Mouse (Mus musculus) cerebellum, postnatal 4 days (tissue): ENCODE measurements around the gene Rps17.

Experiments used
- DNase-seq, 2 experiments: peaks; one replicate each; pipeline ENCODE4 v3.0.0; 2022; ENCODE audit warnings: low spot score in 2 of 2, mixed read lengths in 1 of 2

Gene Rps17

GRCm38 (mm10) chr7:81331851-81332250 is 13.2 kb downstream of the Rps17 start:
- DNase-seq: no peak

- no peak for DNase-seq
These were observed 14.3 kb downstream of the Rps17 start for GRCm38 (mm10) chr7:81330767-81331166.

GRCm38 (mm10) chr7:81327661-81328060 is 17.4 kb downstream of the Rps17 start:
- DNase-seq: no peak

GRCm38 (mm10) chr7:81326859-81327258 is 18.2 kb downstream of the Rps17 start:
- no peak for DNase-seq

GRCm38 (mm10) chr7:81326043-81326442 is 19.0 kb downstream of the Rps17 start:
- no peak for DNase-seq

GRCm38 (mm10) chr7:81321776-81322175 is 23.3 kb downstream of the Rps17 start:
- DNase-seq: no peak

- DNase-seq: no peak
These were observed 25.3 kb downstream of the Rps17 start for GRCm38 (mm10) chr7:81319749-81320148.

GRCm38 (mm10) chr7:81315583-81315982 is 29.5 kb downstream of the Rps17 start:
- no peak for DNase-seq

GRCm38 (mm10) chr7:81311581-81311980 is 33.5 kb downstream of the Rps17 start:
- DNase-seq: no peak

GRCm38 (mm10) chr7:81311130-81311529 is 33.9 kb downstream of the Rps17 start:
- no peak for DNase-seq

- no peak for DNase-seq
These were observed 35.8 kb downstream of the Rps17 start for GRCm38 (mm10) chr7:81309247-81309646.

GRCm38 (mm10) chr7:81307735-81308134 is 37.3 kb downstream of the Rps17 start:
- DNase-seq: no peak

GRCm38 (mm10) chr7:81304675-81305074 is 40.4 kb downstream of the Rps17 start:
- DNase-seq: no peak

GRCm38 (mm10) chr7:81304100-81304499 is 41.0 kb downstream of the Rps17 start:
- no peak for DNase-seq

- DNase-seq: no peak
These were observed 41.4 kb downstream of the Rps17 start for GRCm38 (mm10) chr7:81303682-81304081.

- no peak for DNase-seq
These were observed 43.7 kb downstream of the Rps17 start for GRCm38 (mm10) chr7:81301323-81301722.

- no peak for DNase-seq
These were observed 46.8 kb downstream of the Rps17 start for GRCm38 (mm10) chr7:81298206-81298605.

GRCm38 (mm10) chr7:81295169-81295568 is 49.9 kb downstream of the Rps17 start:
- no peak for DNase-seq
